Mouse (Mus musculus): Measurements from ENCODE around the gene Zdhhc13. TPM values are rescaled to one million over a fixed set of nuclear protein-coding genes. Genes with fewer than 3 reads are reported as not detected.

The Zdhhc13 gene
- 35.8 and 37.9 TPM in 2 replicates for polyA plus RNA-seq (2015; fragmentation: Nextera tagmentation; extraction: Ambion mirVana)

- H3K4me2 ChIP-seq, result peak within 1 kb of the TSS; percentile 85
- H3K4me1 ChIP-seq (replicated peaks), result peaks cover 22% of the 10 kb centered on the region
- H3K27ac ChIP-seq (replicated peaks), result peak within 1 kb of the TSS; percentile 91
- peak within 1 kb of the TSS; percentile 95 for H3K4me3 ChIP-seq
- H3K9me3 ChIP-seq, result no peaks in the 10 kb centered on the region
- under 1% methylated on average over 57 of the region's 57 CpGs for WGBS
- H3K36me3 ChIP-seq, result no peaks in the 10 kb centered on the region
- peak within 1 kb of the TSS; percentile 93 for H3K9ac ChIP-seq
- no peaks in the 10 kb centered on the region for H3K27me3 ChIP-seq
- peak; percentile 99 for ATAC-seq (ENCODE audit: low FRiP score, low read depth)
Observed at GRCm38 (mm10) chr7:48788851-48789572, at the start of gene Zdhhc13. Gene Zdhhc13 (plus strand): TSS chr7:48789003.

- Histone ChIP-seq H3K9ac (peak overlapping the region; percentile 46), H3K27me3 (no peaks in the 10 kb centered on the region), H3K9me3 (no peaks in the 10 kb centered on the region), H3K36me3 (no peaks in the 10 kb centered on the region), H3K4me1 (replicated peaks) (peaks cover 9% of the 10 kb centered on the region; the same call in 1 of the 2 replicates), H3K4me3 (peak overlapping the region; percentile 37), H3K27ac (replicated peaks) (peak overlapping the region; percentile 58), H3K4me2 (peak overlapping the region; percentile 67)
- WGBS, result under 1% methylated on average over 24 of the region's 24 CpGs
- peak; percentile 87 for ATAC-seq (ENCODE audit: low FRiP score, low read depth)
Observed at GRCm38 (mm10) chr7:48749298-48750163, 39.3 kb upstream of the Zdhhc13 start.

DNA sequence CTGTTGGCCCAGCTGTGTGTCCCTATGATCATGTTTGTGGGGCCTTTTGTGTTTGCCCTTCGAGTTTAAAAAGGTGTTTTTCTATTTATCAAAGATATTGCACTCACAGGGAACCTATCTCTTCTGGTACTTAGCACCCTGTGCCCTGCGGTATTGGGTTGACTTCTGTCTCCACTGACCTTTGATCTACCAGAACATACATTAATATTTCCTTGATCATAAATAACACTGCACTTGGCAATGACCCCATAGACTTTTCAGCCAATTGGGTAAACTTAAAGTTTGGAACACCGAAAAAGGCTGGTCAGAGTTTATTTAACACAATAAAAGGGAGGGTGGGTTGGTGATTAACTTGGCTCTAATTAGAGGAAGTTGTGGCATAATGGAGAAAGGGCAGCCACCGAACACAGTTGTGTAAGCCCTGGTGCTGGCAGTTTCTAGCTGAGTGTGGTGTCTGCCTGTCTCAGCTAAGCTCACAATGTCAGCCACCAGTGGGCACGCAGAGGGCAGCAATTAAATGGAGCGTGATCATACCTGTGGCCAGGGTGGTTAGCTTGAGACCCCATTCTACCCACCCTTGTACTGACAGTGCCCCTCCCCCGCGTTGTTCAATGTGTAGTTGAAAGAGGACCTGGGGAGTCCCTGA, 38.5 kb upstream of the Zdhhc13 start:
- 58% methylated on average over 8 of the region's 8 CpGs for WGBS
- Histone ChIP-seq H3K4me2 (peak overlapping the region; percentile 67), H3K4me1 (replicated peaks) (peaks cover 9% of the 10 kb centered on the region; the same call in 1 of the 2 replicates), H3K27ac (replicated peaks) (no peak overlapping the region), H3K9ac (no peak overlapping the region), H3K36me3 (no peaks in the 10 kb centered on the region), H3K27me3 (no peaks in the 10 kb centered on the region), H3K4me3 (no peak overlapping the region), H3K9me3 (no peaks in the 10 kb centered on the region)
- peak; percentile 52; the same call in 1 of the 2 replicates for ATAC-seq (ENCODE audit: low FRiP score, low read depth)

DNA sequence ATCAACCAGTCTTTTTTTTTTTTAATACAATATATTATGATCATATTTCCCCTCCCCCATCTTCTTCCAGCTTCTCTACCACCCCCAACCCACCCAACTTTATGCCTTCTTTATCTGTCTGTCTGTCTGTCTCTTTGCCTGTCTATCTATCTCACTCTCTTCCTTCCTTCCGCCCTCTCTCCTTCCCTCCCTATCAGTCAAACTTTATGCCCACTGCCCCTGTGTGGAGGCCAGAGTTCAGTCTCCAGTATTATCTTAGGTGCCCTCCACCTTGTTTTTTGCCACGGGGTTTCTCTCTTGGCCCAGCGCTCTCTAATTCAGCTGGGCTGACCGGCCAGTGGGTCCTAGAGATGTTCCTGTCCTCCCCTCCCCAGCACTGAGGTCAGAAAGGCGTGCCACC, 37.6 kb upstream of the Zdhhc13 start:
- no peak overlapping the region for H3K9ac ChIP-seq
- no peak overlapping the region for H3K4me2 ChIP-seq
- no peak overlapping the region for H3K27ac ChIP-seq (replicated peaks)
- H3K27me3 ChIP-seq, result no peaks in the 10 kb centered on the region
- H3K4me3 ChIP-seq, result no peak overlapping the region
- H3K9me3 ChIP-seq, result no peaks in the 10 kb centered on the region
- no peak for ATAC-seq (ENCODE audit: low FRiP score, low read depth)
- 79% methylated on average over 5 of the region's 5 CpGs for WGBS
- no peaks in the 10 kb centered on the region for H3K36me3 ChIP-seq
- peaks cover 9% of the 10 kb centered on the region; the same call in 1 of the 2 replicates for H3K4me1 ChIP-seq (replicated peaks)

GRCm38 (mm10) chr7:48754415-48754974, 34.3 kb upstream of the Zdhhc13 start:
- H3K27ac ChIP-seq (replicated peaks), result no peak overlapping the region
- H3K27me3 ChIP-seq, result no peaks in the 10 kb centered on the region
- peaks cover 6% of the 10 kb centered on the region; the same call in 1 of the 2 replicates for H3K4me1 ChIP-seq (replicated peaks)
- H3K4me3 ChIP-seq, result no peak overlapping the region
- 88% methylated on average over 3 of the region's 3 CpGs for WGBS
- H3K9ac ChIP-seq, result no peak overlapping the region
- ATAC-seq (ENCODE audit: low FRiP score, low read depth), result no peak
- no peaks in the 10 kb centered on the region for H3K9me3 ChIP-seq
- H3K4me2 ChIP-seq, result no peak overlapping the region
- H3K36me3 ChIP-seq, result no peaks in the 10 kb centered on the region

- WGBS, result 89% methylated on average over 3 of the region's 3 CpGs
- Histone ChIP-seq H3K9ac (no peak overlapping the region), H3K9me3 (no peaks in the 10 kb centered on the region), H3K4me2 (no peak overlapping the region), H3K4me3 (no peak overlapping the region), H3K4me1 (replicated peaks) (no peaks in the 10 kb centered on the region), H3K27ac (replicated peaks) (no peak overlapping the region), H3K36me3 (no peaks in the 10 kb centered on the region), H3K27me3 (no peaks in the 10 kb centered on the region)
- ATAC-seq (ENCODE audit: low FRiP score, low read depth), result no peak
Observed at GRCm38 (mm10) chr7:48755825-48756224, 33.0 kb upstream of the Zdhhc13 start.

GRCm38 (mm10) chr7:48756306-48756931, 32.4 kb upstream of the Zdhhc13 start:
- 95% methylated on average over 4 of the region's 4 CpGs for WGBS
- Histone ChIP-seq H3K27me3 (no peaks in the 10 kb centered on the region), H3K4me1 (replicated peaks) (no peaks in the 10 kb centered on the region), H3K36me3 (no peaks in the 10 kb centered on the region), H3K4me3 (no peak overlapping the region), H3K9ac (no peak overlapping the region), H3K9me3 (no peaks in the 10 kb centered on the region), H3K4me2 (no peak overlapping the region), H3K27ac (replicated peaks) (no peak overlapping the region)
- ATAC-seq (ENCODE audit: low FRiP score, low read depth), result no peak

GRCm38 (mm10) chr7:48758083-48758482, 30.7 kb upstream of the Zdhhc13 start:
- H3K4me2 ChIP-seq, result no peak overlapping the region
- no peak overlapping the region for H3K27ac ChIP-seq (replicated peaks)
- no peaks in the 10 kb centered on the region for H3K27me3 ChIP-seq
- no peaks in the 10 kb centered on the region for H3K9me3 ChIP-seq
- ATAC-seq (ENCODE audit: low FRiP score, low read depth), result no peak
- no peak overlapping the region for H3K4me3 ChIP-seq
- H3K36me3 ChIP-seq, result no peaks in the 10 kb centered on the region
- 78% methylated on average over 1 of the region's 1 CpGs for WGBS
- H3K4me1 ChIP-seq (replicated peaks), result no peaks in the 10 kb centered on the region
- H3K9ac ChIP-seq, result no peak overlapping the region

- Histone ChIP-seq H3K4me3 (no peak overlapping the region), H3K4me1 (replicated peaks) (no peaks in the 10 kb centered on the region), H3K27ac (replicated peaks) (no peak overlapping the region), H3K9me3 (no peaks in the 10 kb centered on the region), H3K27me3 (no peaks in the 10 kb centered on the region), H3K4me2 (no peak overlapping the region), H3K9ac (no peak overlapping the region), H3K36me3 (no peaks in the 10 kb centered on the region)
- WGBS, result 82% methylated on average over 1 of the region's 1 CpGs
- no peak for ATAC-seq (ENCODE audit: low FRiP score, low read depth)
Observed at GRCm38 (mm10) chr7:48760789-48761188, 28.0 kb upstream of the Zdhhc13 start.

DNA sequence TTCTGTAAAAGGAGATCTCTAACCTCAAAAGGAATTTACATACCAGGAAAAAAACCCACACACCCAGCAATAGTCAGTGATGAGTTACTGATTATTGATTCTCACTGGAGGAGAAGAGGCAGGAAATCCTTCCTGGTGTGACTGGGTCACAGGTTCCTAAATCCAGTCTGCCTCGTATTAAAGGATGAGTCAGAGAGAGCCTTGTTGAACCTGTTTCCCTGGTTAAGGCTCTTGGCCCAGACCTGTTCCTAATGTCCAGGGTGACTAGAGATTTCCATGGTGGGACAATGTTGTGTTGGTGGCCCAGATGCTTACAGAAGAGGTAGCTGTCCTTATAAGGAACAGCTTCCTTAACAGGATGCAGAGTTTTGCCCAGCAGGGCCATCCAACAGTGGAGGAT, 26.5 kb upstream of the Zdhhc13 start:
- Histone ChIP-seq H3K27ac (replicated peaks) (no peak overlapping the region), H3K4me1 (replicated peaks) (no peaks in the 10 kb centered on the region), H3K9ac (no peak overlapping the region), H3K36me3 (no peaks in the 10 kb centered on the region), H3K27me3 (no peaks in the 10 kb centered on the region), H3K4me2 (no peak overlapping the region), H3K4me3 (no peak overlapping the region), H3K9me3 (no peaks in the 10 kb centered on the region)
- 82% methylated on average over 1 of the region's 1 CpGs for WGBS
- ATAC-seq (ENCODE audit: low FRiP score, low read depth), result no peak

DNA sequence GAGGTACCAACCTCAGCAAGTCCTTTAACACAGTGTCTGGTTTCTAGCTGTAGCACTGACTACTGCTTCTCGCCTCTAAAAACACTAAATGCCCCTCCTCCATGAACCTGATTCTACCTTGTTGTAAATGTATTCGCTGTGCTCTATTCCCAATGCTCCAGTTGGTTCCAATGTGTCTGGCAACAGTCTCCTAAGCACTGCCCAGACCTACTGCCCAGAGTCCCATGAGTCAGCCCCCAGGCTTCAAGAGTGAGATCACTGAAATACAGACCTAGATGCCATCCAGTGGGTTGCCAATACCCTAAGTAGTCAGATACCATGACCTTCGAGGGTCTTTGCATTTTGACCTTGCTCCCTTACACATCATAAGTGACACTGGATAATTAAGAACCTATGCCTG, 26.1 kb upstream of the Zdhhc13 start:
- Histone ChIP-seq H3K27me3 (no peaks in the 10 kb centered on the region), H3K36me3 (no peaks in the 10 kb centered on the region), H3K27ac (replicated peaks) (no peak overlapping the region), H3K9me3 (no peaks in the 10 kb centered on the region), H3K4me3 (no peak overlapping the region), H3K4me1 (replicated peaks) (no peaks in the 10 kb centered on the region), H3K4me2 (no peak overlapping the region), H3K9ac (no peak overlapping the region)
- WGBS, result 91% methylated on average over 3 of the region's 3 CpGs
- no peak for ATAC-seq (ENCODE audit: low FRiP score, low read depth)
